16 mouse cellular contexts compared by ENCODE assay signal in genomic region chr10:3710081-3710480, GRCm38 (mm10).
"Had no signal": no experiment of that assay in that cellular context is flagged by ENCODE, and none has a peak within 500 bp of the region (broad histone marks: within the 10 kb centered on the region; RNA-seq: fewer than 3 reads in every experiment).

No protein-coding gene starts in this region.

- H3K4me3 ChIP-seq: neural tube, embryonic 13.5 days; neural tube, embryonic 15.5 days; stomach, embryonic 15.5 days had no signal

- H3K9ac ChIP-seq: neural tube, embryonic 13.5 days; neural tube, embryonic 15.5 days; stomach, embryonic 15.5 days had no signal

- DNase-seq: retina, postnatal 1 day; right cerebral cortex, adult 18-20 months; right cerebral cortex, postnatal 14 days; right cerebral cortex, postnatal 25 days; right cerebral cortex, postnatal 4 days; spleen, adult 18-20 months; thymus, adult 18-20 months; thymus, adult 2 months; thymus, postnatal 14 days; thymus, postnatal 25 days; thymus, postnatal 36 days; thymus, postnatal 4 days had no signal

- H3K27ac ChIP-seq: neural tube, embryonic 13.5 days; neural tube, embryonic 15.5 days; stomach, embryonic 15.5 days; stomach, postnatal 0 days had no signal

- H3K9me3 ChIP-seq: neural tube, embryonic 13.5 days; neural tube, embryonic 15.5 days; stomach, embryonic 15.5 days had no signal

- H3K4me1 ChIP-seq: neural tube, embryonic 13.5 days; neural tube, embryonic 15.5 days; stomach, embryonic 15.5 days had no signal

- H3K27me3 ChIP-seq: neural tube, embryonic 13.5 days; neural tube, embryonic 15.5 days; stomach, embryonic 15.5 days had no signal

- H3K36me3 ChIP-seq: neural tube, embryonic 13.5 days; neural tube, embryonic 15.5 days; stomach, embryonic 15.5 days had no signal

- H3K4me2 ChIP-seq: neural tube, embryonic 13.5 days; neural tube, embryonic 15.5 days; stomach, embryonic 15.5 days had no signal
